Mouse (Mus musculus): ENCODE results near the gene Lrrc3.

DNA sequence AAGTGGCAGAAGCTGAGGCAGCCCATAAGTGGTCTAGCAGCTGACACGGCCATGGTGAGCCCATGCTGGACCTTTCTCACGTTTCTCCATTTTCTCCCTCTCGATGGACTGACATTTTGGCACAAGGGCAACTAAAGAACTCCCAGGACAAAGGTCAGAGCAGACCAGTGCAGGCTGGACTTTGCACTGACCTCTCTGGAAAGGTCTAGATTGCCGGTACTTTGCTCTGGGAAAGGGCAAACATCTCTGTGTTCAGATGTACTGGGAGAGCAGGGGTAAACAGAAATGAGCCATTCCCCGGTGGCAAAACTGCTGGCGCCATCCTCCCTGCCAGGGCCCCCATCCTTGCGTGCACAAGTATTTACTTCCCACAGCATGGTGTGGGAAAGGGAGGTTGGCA is 2.2 kb downstream of the Lrrc3 start:
- TF ChIP-seq POLR2A (IDR thresholded peaks at IDR 0.05; ENCODE audit: borderline replicate concordance, insufficient read depth, low read length) (no peak), CTCF (IDR thresholded peaks at IDR 0.05; ENCODE audit: borderline replicate concordance, insufficient read depth, low read depth, low read length) (no peak)
